Mouse (Mus musculus): ENCODE results near the gene Dtnb.

The Dtnb gene

GRCm38 (mm10) chr12:3732623-3733265 lies 160.6 kb downstream of the Dtnb start:
- no peak for DNase-seq (ENCODE audit: low spot score)

GRCm38 (mm10) chr12:3733328-3733727 lies 161.1 kb downstream of the Dtnb start:
- no peak for DNase-seq (ENCODE audit: low spot score)

GRCm38 (mm10) chr12:3737009-3737408 lies 164.8 kb downstream of the Dtnb start:
- DNase-seq (ENCODE audit: low spot score) = no peak

- no peak for DNase-seq (ENCODE audit: low spot score)
Measured at GRCm38 (mm10) chr12:3738741-3739529, 166.8 kb downstream of the Dtnb start.

- DNase-seq (ENCODE audit: low spot score) = no peak
Measured at GRCm38 (mm10) chr12:3739749-3740704, 167.8 kb downstream of the Dtnb start.

GRCm38 (mm10) chr12:3740705-3741081 lies 168.5 kb downstream of the Dtnb start:
- DNase-seq (ENCODE audit: low spot score) = no peak

GRCm38 (mm10) chr12:3745432-3746105 lies 173.4 kb downstream of the Dtnb start:
- DNase-seq (ENCODE audit: low spot score) = no peak

- no peak for DNase-seq (ENCODE audit: low spot score)
Measured at GRCm38 (mm10) chr12:3746369-3746768, 174.2 kb downstream of the Dtnb start.

GRCm38 (mm10) chr12:3747583-3747982 lies 175.4 kb downstream of the Dtnb start:
- DNase-seq (ENCODE audit: low spot score) = no peak

GRCm38 (mm10) chr12:3755522-3755921 lies 183.3 kb downstream of the Dtnb start:
- DNase-seq (ENCODE audit: low spot score) = no peak

GRCm38 (mm10) chr12:3756216-3756615 lies 184.0 kb downstream of the Dtnb start:
- DNase-seq (ENCODE audit: low spot score) = no peak

GRCm38 (mm10) chr12:3758127-3758526 lies 185.9 kb downstream of the Dtnb start:
- no peak for DNase-seq (ENCODE audit: low spot score)

- no peak for DNase-seq (ENCODE audit: low spot score)
Measured at GRCm38 (mm10) chr12:3759419-3759818, 187.2 kb downstream of the Dtnb start.

GRCm38 (mm10) chr12:3760876-3761590 lies 188.9 kb downstream of the Dtnb start:
- no peak for DNase-seq (ENCODE audit: low spot score)

- no peak for DNase-seq (ENCODE audit: low spot score)
Measured at GRCm38 (mm10) chr12:3761591-3762295, 189.6 kb downstream of the Dtnb start.

- no peak for DNase-seq (ENCODE audit: low spot score)
Measured at GRCm38 (mm10) chr12:3764191-3764804, 192.1 kb downstream of the Dtnb start.

GRCm38 (mm10) chr12:3767360-3767759 lies 195.2 kb downstream of the Dtnb start:
- no peak for DNase-seq (ENCODE audit: low spot score)

- DNase-seq (ENCODE audit: low spot score) = no peak
Measured at GRCm38 (mm10) chr12:3768391-3768790, 196.2 kb downstream of the Dtnb start.

- no peak for DNase-seq (ENCODE audit: low spot score)
Measured at GRCm38 (mm10) chr12:3770546-3770945, 198.4 kb downstream of the Dtnb start.

GRCm38 (mm10) chr12:3771080-3771479 lies 198.9 kb downstream of the Dtnb start:
- no peak for DNase-seq (ENCODE audit: low spot score)
